Comparison of ENCODE assay signal across 24 mouse cellular contexts in the genomic region with DNA sequence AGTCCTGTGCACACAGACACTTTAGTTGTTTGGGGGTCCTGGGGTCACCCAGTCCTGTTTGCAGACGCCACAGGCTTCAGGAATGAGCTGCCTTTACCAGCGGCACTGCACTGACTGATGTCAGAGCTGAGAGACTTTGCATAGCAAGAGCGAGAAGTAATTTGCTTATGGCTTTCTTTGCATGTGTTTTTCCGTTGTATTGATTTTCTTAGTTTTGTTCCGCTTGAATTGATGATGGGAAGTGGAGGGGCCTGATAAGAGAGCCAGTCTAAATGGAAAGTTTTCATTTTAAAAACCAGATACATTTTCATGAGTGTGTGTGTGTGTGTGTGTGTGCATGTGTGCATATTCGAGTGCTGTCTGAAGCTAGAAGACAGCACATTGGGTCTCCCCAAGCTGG.
"Had no signal": no experiment of that assay in that cellular context is flagged by ENCODE, and none has a peak within 500 bp of the region (broad histone marks: within the 10 kb centered on the region; RNA-seq: fewer than 3 reads in every experiment).

No protein-coding gene starts in this region.

- H3K9ac ChIP-seq: limb, embryonic 12.5 days; limb, embryonic 15.5 days; liver, embryonic 14.5 days; liver, postnatal 0 days; lung, embryonic 14.5 days; midbrain, embryonic 12.5 days; midbrain, embryonic 15.5 days; neural tube, embryonic 12.5 days; neural tube, embryonic 15.5 days had no signal

- ATAC-seq: liver, postnatal 0 days; lung, postnatal 0 days; midbrain, embryonic 15.5 days had no signal

- H3K9me3 ChIP-seq: limb, embryonic 12.5 days; limb, embryonic 15.5 days; midbrain, embryonic 12.5 days; midbrain, embryonic 15.5 days; neural tube, embryonic 12.5 days; neural tube, embryonic 15.5 days had no signal

- H3K4me1 ChIP-seq: limb, embryonic 12.5 days; limb, embryonic 15.5 days; neural tube, embryonic 12.5 days had no signal

- H3K36me3 ChIP-seq: limb, embryonic 12.5 days; limb, embryonic 15.5 days; midbrain, embryonic 12.5 days; midbrain, embryonic 15.5 days; neural tube, embryonic 12.5 days; neural tube, embryonic 15.5 days had no signal

- H3K4me3 ChIP-seq: layer of hippocampus, adult 2 months; left cerebral cortex, adult 2 months; limb, embryonic 12.5 days; limb, embryonic 15.5 days; midbrain, embryonic 12.5 days; midbrain, embryonic 15.5 days; neural tube, embryonic 12.5 days; neural tube, embryonic 15.5 days had no signal

- DNase-seq: kidney, adult 2 months; kidney, postnatal 25 days; layer of hippocampus, adult 9-11 months; layer of hippocampus, postnatal 36 days; left cerebral cortex, postnatal 4 days; liver, postnatal 0 days; lung, embryonic 14.5 days; retina, postnatal 1 day; right cerebral cortex, postnatal 25 days; spleen, adult 18-20 months; thymus, postnatal 25 days had no signal

- H3K4me2 ChIP-seq: limb, embryonic 12.5 days; limb, embryonic 15.5 days; liver, embryonic 11.5 days; lung, embryonic 14.5 days; midbrain, embryonic 12.5 days; midbrain, embryonic 15.5 days; neural tube, embryonic 12.5 days; neural tube, embryonic 15.5 days had no signal

- H3K27me3 ChIP-seq: limb, embryonic 12.5 days; limb, embryonic 15.5 days; midbrain, embryonic 12.5 days; midbrain, embryonic 15.5 days; neural tube, embryonic 12.5 days; neural tube, embryonic 15.5 days had no signal

- H3K27ac ChIP-seq: kidney, postnatal 0 days; layer of hippocampus, adult 2 months; left cerebral cortex, adult 2 months; limb, embryonic 12.5 days; limb, embryonic 15.5 days; liver, embryonic 14.5 days; macrophage; midbrain, embryonic 12.5 days; midbrain, embryonic 15.5 days; neural tube, embryonic 12.5 days; neural tube, embryonic 15.5 days had no signal
